Mouse (Mus musculus) T-helper 2 cell (primary cell): Measurements from ENCODE around the gene Rhbdd3.

Experiments
- in situ Hi-C: fragments of 300-600 bp; cut with MboI, MseI; formaldehyde crosslinking; loops from one replicate; pipeline ENCODE4 v1.15.1; 2025; ENCODE audit warnings: high pct_unique_total_duplicates

Rhbdd3 gene

GRCm38 (mm10) chr11:5098736-5099542, at the start of gene Rhbdd3, which contains the start of gene Ewsr1:
Gene Rhbdd3, plus strand, starts transcription at chr11:5098926.
Gene Ewsr1, minus strand, starts transcription at chr11:5099266.
- in situ Hi-C loops = loop anchor here (5.0 kb wide), 1 partner anchor 37 kb away; no protein-coding TSS in a partner anchor

GRCm38 (mm10) chr11:5051629-5052028, 47.1 kb upstream of the Rhbdd3 start:
- in situ Hi-C loops = no loop called here

GRCm38 (mm10) chr11:5052200-5052854, 46.4 kb upstream of the Rhbdd3 start:
- in situ Hi-C loops = no loop called here

- in situ Hi-C loops = no loop called here
These were observed 44.6 kb upstream of the Rhbdd3 start for GRCm38 (mm10) chr11:5054151-5054550.

- in situ Hi-C loops = no loop called here
These were observed 43.9 kb upstream of the Rhbdd3 start for GRCm38 (mm10) chr11:5054874-5055273.

GRCm38 (mm10) chr11:5055945-5056938, 42.5 kb upstream of the Rhbdd3 start:
- in situ Hi-C loops = no loop called here

- in situ Hi-C loops = no loop called here
These were observed 41.7 kb upstream of the Rhbdd3 start for GRCm38 (mm10) chr11:5057064-5057463.

GRCm38 (mm10) chr11:5057541-5057855, 41.2 kb upstream of the Rhbdd3 start:
- in situ Hi-C loops = no loop called here

GRCm38 (mm10) chr11:5057856-5058641, 40.7 kb upstream of the Rhbdd3 start, which contains the start of gene Rasl10a:
Gene Rasl10a, plus strand, starts transcription at chr11:5058128.
- in situ Hi-C loops = no loop called here

GRCm38 (mm10) chr11:5058783-5059182, 39.9 kb upstream of the Rhbdd3 start:
- in situ Hi-C loops = no loop called here

- in situ Hi-C loops = no loop called here
These were observed 39.5 kb upstream of the Rhbdd3 start for GRCm38 (mm10) chr11:5059230-5059629.

- in situ Hi-C loops = loop anchor here (5.0 kb wide), 1 partner anchor 38 kb away; the partner anchor contains the start of genes Ewsr1 and Rhbdd3
These were observed 39.0 kb upstream of the Rhbdd3 start for GRCm38 (mm10) chr11:5059704-5060156.

- in situ Hi-C loops = loop anchor here (5.0 kb wide), 1 partner anchor 36 kb away; the partner anchor contains the start of genes Ewsr1 and Rhbdd3
These were observed 37.8 kb upstream of the Rhbdd3 start for GRCm38 (mm10) chr11:5060756-5061412.

- in situ Hi-C loops = loop anchor here (5.0 kb wide), 1 partner anchor 36 kb away; the partner anchor contains the start of genes Ewsr1 and Rhbdd3
These were observed 37.1 kb upstream of the Rhbdd3 start for GRCm38 (mm10) chr11:5061413-5062139.

- in situ Hi-C loops = loop anchor here (5.0 kb wide), 1 partner anchor 35 kb away; the partner anchor contains the start of genes Ewsr1 and Rhbdd3
These were observed 36.4 kb upstream of the Rhbdd3 start for GRCm38 (mm10) chr11:5062326-5062725.

GRCm38 (mm10) chr11:5062860-5063505, 35.7 kb upstream of the Rhbdd3 start:
- in situ Hi-C loops = loop anchor here (5.0 kb wide), 1 partner anchor 34 kb away; the partner anchor contains the start of genes Ewsr1 and Rhbdd3

GRCm38 (mm10) chr11:5063561-5064281, 35.0 kb upstream of the Rhbdd3 start:
- in situ Hi-C loops = loop anchor here (5.0 kb wide), 1 partner anchor 34 kb away; the partner anchor contains the start of genes Ewsr1 and Rhbdd3
